Mouse (Mus musculus): ENCODE results near the gene Atg9b.
"Not testable (repeated sequence)": the region's sequence is repeated elsewhere in the genome, so short reads cannot be mapped to it uniquely, and the experiment has no call there.

The Atg9b gene

DNA sequence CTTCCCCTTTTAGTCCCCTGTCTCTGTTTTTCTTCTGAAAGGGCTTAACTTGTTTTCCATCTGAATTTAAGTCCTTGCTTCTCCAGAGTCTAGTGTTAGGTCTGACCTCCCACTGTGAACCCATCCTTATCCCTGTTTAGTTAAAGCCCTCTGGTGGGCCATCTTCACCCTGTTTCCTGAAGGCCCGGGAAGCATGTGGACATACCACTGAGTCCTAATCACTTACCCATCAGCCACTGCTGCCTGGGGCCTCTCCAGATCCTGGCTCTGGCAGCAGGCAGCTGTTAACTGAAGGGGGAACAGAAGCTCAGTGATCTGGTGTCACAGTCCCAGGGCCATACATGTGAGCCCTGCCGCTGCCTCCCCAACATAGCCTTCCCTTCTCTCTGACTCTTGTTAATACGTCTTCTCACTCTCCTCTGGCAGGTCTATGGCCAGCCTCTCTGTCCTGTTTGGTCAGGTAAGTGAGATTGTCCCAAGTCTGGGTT, 13.5 kb upstream of the Atg9b start:
- DNase-seq (ENCODE audit: low spot score in 2 of 2) = no peak

DNA sequence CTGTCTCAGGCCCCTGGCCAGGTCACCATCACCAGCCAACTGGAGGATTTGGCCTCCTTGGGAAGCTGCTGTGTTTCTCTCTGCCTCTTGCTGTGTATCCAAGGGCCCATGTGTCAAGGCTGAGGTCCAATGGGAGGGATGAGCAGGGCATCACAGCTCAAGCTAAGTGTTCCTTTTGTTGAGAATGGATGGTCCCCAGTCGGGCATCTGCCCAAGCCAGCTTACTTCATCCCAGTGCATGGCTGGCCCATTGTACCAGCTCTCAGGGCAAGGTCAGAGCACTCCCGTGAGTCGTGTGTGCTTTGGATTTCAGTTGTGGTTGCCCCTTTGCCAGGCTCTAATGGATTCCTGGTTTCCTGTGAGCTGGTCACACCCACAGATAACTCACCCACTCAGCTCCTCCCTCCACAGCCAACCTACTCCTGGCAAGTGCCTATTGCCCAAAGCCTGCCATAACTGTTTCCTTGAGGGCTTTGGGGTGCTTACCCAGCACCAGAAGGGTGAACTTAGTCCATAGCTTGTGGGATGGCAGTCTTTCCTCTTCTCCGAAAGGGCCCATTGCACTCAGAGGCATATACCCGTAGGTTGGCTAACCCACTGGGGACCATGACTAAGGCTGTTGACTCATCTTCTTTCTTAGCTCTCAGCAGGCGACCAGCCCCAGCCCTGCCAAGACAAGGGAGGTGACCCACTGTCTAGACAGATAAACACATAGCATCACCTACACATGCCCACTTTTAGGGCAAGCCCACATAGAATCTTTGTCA, 12.8 kb upstream of the Atg9b start:
- DNase-seq (ENCODE audit: low spot score in 2 of 2) = no peak

DNA sequence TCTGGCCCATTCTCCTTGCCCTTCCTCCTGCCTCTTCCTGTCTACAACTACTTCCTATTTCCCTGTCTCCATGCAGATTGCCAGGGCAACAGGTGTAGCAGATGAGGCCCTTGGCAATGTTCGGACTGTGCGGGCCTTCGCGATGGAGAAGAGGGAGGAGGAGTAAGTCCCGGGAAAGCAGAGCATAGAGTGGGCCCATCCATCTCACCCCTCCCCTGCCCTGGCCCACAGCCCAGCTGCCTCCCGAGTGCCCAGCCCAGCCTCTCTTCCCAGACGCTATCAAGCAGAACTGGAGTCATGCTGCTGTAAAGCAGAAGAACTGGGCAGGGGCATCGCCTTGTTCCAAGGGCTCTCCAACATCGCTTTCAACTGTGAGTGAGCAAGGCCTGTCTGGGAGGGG, 10.0 kb upstream of the Atg9b start:
- no peak for DNase-seq (ENCODE audit: low spot score in 2 of 2)

DNA sequence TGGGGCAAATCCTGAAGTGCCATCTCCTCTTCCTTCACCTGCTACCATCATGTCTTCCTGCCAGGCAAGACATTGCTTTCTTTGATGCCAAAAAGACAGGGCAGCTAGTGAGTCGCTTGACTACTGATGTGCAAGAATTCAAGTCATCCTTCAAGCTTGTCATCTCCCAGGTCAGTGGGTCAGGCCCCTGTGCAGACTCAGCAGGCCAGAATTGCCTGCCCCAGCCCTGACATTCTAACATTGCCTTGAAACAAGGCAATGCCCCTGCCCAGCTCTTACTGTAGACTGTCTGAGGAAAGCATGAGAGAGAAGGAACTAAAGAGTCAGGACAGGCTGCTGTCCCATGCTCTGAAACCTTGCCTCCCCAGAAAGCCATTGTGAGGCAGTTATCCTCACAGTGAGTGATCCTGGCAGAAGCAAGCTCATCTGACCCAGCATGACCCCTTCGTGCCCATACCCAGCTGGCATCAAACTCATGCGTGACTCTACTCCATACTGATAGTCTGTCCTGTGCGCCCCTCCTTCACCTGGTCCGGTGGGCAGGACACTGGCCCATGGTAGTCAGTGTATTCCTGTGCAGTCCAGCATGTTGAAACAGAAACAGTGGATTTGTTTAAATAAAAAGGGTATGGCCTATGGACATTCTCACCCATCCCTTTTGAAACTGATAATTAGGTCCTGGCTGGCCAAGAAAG, 9.1 kb upstream of the Atg9b start:
- no peak for DNase-seq (ENCODE audit: low spot score in 2 of 2)

DNA sequence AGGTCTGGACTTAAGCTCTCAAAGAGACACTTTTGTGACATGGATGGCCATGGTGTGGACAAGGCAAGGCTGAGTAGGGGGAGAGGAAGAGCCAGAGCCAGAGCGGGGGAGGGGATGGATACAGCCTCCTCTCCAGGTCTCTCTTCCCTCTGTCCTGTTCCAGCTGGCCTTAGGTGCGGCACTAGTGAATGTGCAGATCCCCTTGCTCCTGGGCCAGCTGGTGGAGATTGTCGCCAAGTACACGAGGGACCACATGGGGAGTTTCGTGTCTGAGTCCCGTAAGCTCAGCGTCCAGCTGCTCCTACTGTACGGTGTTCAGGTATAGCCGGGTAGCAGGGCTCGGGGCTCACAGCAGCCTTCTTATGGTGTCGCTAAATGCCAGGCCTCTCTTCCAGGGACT, 8.4 kb upstream of the Atg9b start:
- DNase-seq (ENCODE audit: low spot score in 2 of 2) = no peak

DNA sequence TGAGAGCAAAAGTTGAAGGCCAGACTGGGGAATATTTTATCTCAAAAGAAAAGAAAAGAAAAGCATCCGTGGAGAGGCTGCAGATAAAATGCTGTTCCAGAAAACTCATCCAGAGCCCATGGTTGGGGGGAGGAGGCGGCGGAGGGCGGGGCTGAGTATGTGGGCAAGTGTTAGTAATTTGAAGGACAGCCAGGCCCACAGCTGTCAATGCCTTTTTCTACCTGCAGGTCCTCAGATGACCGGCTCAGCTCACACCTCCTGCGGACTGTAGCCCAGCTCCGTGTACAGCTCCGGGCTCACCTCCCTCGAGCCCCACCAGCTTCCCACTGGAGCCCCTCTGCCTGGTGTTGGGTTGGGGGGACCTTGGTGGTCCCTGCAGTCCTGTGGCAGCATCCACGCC, 7.7 kb upstream of the Atg9b start:
- DNase-seq (ENCODE audit: low spot score in 2 of 2) = no peak

DNA sequence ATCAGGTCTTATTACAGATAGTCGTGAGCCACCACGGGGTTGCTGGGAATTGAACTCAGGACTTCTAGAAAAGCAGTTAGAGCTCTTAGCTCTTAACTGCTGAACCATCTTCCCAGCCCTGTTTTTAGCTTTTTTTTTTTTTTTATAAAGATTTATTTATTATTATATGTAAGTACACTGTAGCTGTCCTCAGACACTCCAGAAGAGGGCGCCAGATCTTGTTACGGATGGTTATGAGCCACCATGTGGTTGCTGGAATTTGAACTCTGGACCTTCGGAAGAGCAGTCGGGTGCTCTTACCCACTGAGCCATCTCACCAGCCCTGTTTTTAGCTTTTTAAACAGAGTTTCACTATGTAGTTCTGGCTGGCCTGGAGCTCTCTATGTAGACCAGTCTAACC, 4.3 kb upstream of the Atg9b start:
- DNase-seq (ENCODE audit: low spot score in 2 of 2) = not testable (repeated sequence)

DNA sequence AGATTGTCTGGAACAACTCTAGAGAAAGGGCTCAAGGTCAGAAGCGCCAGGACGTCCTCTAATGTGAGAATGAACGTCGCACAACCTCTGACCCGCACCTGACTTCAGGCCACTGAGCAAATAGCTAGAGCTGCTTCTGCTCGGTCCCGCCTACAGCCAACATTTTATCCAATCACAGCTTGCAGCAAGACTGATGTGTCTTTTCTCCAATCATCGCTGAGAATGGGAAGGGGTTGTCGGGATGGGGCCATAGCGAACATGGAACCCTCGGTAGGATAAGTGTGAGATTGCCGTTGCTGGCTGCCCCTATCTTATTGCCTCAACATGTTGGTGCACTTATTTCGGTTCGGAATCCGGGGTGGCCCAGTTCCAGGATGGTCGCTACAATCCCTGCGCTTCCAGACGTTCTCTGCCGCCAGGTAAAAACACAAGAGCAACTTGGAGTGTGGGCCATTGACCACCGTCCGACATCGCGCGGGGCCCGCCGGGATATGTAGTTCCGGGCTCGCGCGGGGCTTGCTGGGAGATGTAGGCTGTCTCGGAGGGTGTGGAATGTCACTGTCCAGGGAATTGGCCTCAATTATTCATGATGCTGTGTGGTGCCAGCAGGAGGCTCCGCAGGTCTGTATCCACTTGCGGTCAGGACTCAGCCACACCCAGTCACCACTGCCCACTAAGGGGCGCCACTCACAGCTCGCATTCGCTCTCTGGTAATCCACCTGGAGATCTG, 2.4 kb upstream of the Atg9b start:
- DNase-seq (ENCODE audit: low spot score in 2 of 2) = peak; percentile 87 to 91

DNA sequence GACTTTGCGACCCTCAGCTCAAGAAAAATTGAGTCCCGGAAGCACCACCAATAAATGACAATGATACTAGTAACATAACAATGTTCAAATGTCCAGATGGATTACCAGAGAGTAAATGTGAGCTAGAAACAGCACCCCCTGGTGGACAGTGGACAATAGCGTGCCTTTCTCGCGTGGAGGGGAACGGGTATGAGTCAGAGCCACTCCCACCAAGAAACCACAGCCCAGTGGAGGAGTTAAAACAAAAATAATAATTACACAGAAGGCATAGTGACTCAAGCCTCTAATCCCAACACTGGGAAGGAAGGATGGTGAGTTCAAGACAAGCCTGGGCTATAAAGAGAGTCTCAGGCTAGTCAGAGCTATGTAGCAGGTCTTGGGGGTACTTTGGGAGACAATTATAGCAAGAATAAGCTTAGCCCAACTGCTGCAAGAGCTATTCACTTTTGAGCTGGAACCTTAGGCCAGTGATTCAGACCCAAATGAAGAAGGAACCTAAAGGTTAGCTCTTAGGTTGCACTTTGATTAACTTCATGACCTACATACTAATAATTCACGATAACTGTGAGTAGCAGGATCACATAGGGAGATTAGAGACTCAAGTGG, 1.6 kb upstream of the Atg9b start, which contains the start of gene Abcb8:
TSS of gene Abcb8 (plus strand) at position 272 of the 606 bp plus-strand sequence.
- peak; percentile 72 to 86 for DNase-seq (ENCODE audit: low spot score in 2 of 2)

DNA sequence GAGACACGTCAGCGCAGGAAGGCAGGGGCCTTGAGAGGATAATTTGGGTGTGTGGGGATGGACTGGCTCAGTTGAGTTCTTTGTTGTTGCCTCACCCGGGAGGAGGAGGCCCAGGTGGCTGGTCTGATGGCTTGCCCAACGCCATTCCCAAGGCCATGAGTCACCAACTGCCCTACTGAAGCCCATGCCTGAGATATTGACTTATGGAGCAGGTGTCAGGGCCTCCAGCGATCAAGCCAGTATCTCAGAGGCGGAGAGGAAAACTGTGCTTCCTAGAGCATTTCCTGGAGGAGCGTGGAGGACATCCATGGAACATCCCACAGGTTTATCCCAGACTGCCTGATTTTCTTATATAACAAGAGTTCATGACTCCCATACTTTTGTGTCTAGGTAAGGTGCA, 781 bp upstream of the Atg9b start:
- no peak for DNase-seq (ENCODE audit: low spot score in 2 of 2)

DNA sequence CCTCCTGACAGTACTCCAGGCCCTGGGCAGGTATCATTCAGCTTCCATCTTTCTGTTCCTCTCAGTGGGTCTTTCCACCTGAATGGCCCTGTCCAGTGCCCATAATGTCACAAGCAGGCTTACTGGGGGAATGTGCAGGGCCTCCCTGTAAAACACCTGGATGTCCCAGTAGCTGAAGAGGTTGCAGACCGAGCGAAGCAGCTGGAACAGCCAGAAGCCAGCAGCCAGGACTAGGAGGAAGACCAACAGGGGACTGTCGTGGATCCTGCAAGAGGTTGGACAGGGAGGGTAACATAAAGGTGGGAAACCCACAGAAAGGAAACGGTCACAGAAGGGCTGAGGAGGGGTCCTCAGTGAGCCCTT, 2.3 kb downstream of the Atg9b start:
- no peak for DNase-seq (ENCODE audit: low spot score in 2 of 2)

DNA sequence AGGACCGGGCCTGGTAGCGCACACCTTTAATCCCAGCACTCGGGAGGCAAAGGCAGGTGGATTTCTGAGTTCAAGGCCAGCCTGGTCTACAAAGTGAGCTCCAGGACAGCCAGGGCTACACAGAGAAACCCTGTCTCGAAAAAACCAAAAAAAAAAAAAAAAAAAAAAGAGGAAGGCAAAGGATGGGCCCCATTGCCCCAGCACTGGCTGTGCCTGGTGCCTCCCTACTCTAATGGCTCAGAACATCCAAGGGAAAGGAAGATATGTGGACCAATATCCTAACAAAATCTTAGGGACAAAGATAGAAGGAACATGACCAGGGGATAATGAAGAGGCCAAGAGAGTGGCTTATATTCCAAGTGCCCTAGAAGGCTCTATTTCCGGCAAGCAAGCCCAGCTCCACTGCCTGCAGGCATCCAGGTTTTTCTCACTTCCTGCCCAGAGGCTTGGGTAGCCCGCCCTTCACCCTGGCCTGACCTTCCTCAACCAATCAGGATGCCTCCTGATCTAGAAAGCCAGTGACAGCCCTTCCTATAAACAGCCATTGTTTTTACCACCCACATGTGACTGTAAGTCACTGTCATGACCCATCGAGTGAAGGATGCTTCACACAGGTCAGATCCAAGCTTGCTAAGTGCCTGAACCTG, 2.8 kb downstream of the Atg9b start:
- no peak for DNase-seq (ENCODE audit: low spot score in 2 of 2)

DNA sequence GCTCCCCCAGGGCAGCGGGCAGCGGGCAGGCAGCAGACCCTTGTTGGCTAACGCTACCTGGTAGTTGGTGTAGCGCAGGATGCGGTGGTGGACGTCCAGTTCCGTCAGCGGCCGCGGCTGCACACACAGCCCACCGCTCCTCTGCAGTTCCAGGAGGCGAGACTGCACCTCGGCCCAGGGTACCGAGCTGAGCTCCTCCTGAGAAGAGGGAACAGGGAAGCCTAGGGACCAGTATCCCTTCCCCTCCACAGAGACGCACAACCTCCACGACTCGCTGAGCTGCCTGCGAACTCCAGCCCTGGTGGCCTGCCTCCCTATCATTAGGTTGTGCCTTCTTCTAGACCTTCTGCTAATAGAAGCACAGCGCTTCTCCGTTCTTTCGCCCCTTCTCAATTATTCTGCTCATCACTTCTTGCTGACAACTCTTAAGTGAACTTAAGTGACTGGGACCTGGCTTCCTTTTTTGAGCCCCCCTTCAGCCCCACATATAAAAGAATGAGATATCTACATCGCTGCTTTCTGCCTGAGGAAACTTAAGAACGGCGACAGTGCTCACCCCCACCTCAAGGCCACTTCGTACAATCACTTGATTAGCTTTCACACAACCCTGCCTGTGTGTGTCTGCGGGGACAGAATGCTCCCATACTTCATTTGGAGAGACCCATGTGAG, 3.6 kb downstream of the Atg9b start:
- no peak for DNase-seq (ENCODE audit: low spot score in 2 of 2)

DNA sequence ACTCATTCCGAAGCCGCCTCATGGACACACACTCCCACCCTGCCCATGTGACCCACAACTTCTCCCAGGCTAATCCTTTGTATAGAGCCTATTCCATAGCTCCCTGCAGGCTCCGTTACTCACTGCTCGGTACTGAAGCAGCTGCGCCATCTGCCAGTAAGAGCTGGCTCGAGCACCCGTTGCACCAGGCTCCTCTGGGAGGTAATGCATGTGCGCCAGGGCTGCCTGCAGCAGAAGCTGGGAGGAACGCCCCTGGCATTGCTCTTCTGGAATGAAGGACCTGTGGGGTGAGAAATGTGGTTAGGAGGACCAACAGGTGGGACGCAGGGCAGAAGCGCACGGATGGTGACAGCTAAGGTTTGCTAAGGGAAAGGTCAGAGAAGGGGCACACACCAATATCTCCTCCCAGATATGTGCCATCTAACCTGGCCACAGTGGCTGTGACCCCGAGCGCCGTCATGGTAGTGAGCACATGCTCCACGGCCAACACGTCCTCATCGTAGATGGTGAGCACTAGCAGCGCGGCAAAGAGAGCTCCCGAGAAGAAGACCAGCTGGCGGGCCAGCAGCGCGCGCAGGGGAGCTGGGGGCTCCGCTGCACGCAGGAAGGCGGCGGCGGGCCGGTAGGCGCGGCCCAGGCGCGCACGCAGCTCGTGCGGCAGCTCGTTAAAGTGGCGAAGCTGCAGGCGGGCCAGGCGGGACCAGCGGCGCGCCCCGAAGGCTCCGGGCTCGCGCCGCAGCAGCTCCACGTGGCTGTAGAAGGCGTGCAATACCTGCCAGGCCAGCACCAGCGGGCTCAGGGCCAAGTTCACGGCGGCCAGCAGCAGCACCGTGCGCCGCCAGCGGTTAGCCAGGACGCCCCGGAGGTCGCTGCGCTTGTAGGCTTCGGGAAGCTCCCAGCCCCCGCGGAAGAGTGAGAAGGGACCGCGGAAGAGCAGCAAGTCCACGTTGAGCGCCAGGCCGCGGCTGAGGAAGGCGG, 4.4 kb downstream of the Atg9b start:
- DNase-seq (ENCODE audit: low spot score in 2 of 2) = peak in 1 of 2 experiments; percentile 36

DNA sequence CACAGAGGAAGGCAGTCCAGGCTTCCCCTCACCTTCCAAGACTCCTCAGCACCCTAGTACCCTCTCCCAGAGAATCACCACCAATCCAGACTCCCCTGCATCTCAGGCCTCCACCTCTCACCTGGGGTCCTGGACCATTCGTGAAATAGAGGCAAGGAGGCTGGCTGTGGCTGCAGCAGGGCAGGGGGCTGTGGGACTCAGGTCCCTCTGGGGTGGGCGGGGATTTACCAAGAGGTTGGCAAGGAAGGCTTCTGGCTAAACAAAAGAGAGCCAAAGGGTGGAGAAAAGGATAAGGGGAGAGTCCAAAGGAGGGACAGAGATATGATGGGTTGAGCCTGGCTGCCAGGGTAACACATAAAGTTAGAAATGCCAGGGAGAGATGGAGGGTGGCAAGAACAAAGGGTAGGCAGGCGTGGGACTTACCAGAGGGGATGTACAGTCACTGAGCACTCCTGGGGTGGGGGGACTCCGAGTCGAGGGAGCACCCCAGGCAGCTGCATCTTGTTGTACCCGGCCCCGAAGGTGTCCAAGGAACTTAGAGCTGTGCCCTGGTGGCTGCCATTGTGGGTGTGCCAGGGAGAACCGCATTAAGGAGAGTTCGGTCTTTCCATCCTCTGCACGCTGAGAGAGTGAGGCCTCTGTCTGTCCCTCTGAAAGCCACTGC, 5.9 kb downstream of the Atg9b start:
- DNase-seq (ENCODE audit: low spot score in 2 of 2) = no peak

DNA sequence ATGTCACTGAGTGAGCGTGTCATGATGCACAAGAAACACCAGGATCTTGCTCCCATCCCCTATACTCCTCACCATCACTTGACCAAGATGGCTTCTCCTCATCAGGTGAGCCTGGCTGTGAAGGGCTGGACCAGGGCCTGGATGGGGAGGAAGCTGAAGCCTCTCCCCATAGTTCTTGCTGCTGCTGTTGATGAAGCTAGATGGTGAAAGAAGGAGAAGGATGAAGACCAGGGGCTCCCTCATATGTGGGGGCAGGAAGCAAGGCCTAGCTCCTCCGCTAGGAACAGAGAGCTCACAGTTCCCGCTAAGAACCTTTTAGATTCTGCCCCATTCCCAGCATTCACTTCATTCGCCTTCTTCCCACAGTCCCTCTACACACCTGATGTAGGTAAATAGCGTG, 6.6 kb downstream of the Atg9b start:
- DNase-seq (ENCODE audit: low spot score in 2 of 2) = no peak

DNA sequence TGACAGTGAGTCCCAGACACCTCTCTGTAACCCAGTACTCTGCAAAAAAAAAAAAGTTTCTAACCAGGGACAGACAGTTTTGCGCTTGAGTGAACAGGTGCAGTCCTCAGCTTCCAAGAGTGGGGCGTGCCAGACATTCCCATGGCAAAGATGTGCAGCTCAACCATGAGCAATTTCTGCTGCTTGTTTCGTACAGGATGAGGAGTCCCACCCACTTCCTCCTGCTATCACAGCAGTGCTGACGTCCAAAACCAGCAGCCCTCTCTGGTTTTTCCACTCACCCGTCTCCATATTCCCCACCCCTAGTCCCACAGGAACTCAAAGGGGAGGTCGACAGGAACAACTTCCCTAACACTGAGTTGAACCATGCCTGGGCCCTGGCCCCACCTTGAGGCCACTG, 7.5 kb downstream of the Atg9b start:
- no peak for DNase-seq (ENCODE audit: low spot score in 2 of 2)

DNA sequence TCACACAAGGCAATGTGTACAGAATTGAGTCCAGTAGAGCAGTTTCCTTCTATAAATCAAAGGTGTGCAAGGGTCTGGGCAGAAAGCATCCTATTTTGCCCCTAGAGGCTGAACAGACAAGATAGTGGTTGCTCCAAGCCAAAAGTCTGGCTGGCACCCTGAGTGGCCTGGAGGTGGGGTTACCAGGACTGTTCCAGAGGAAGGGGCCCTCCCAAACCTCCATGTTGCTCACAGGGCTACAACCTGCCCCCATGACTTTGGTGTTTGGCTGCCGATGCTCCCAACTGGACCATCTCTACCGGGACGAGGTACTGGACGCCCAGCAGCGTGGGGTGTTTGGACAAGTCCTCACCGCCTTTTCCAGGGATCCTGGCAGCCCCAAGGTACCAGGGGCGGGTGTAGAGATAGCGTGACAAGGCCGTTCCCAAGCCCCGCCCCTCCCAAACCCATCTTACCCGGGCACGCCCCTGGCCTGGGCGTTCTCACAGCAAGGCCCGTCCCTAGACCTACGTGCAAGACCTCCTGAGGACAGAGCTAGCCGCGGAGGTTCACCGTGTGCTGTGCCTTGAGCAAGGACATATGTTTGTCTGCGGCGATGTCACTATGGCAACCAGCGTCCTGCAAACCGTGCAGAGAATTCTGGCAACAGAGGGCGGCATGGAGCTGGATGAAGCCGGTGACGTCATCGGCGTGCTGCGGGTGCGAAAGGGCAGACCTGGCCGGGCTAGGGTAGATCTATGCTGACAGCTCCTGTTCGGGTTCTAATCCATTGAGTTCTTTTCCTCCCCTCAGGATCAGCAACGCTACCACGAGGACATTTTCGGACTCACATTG, 8.7 kb downstream of the Atg9b start:
- DNase-seq (ENCODE audit: low spot score in 2 of 2) = peak; percentile 82 to 90
